Mouse (Mus musculus): Measurements from ENCODE around the gene Macc1. TPM values are rescaled to one million over a fixed set of nuclear protein-coding genes. Genes with fewer than 3 reads are reported as not detected.
A peak's percentile ranks its signal among the peaks of the same experiment; 100 is the strongest.

The Macc1 gene
- polyA plus RNA-seq, 1 experiment = 0.20 TPM

DNA sequence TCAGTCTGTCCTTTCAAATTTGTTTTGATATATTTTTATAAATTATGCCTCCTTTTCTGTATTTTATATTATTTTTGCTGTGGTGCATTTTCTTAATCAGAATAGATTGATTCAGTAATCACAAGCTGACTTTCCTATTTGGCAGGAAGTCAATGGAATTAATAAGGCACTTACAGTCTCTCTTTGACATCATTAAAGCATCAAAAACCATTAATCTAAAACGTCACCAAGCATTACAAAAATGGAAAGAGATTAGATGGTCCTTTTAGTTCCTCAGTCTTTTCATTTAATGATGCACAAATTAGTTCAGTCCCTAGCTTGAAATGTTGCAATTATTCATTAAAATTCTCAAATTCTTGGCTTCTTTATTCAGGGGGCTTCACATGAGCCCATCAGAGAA, 153.6 kb downstream of the Macc1 start:
- Histone ChIP-seq H3K27ac (ENCODE audit: insufficient read depth, low read depth, low read length) (no peak overlapping the region), H3K36me3 (ENCODE audit: control insufficient read depth, insufficient read depth, low read length) (no peaks in the 10 kb centered on the region), H3K4me3 (ENCODE audit: insufficient read depth, low read depth, low read length) (no peak overlapping the region), H3K27me3 (replicated peaks; ENCODE audit: control insufficient read depth, insufficient read depth, low read length) (no peaks in the 10 kb centered on the region), H3K4me1 (ENCODE audit: control insufficient read depth, insufficient read depth, low read length) (no peaks in the 10 kb centered on the region)
- 51% methylated on average over 1 of the region's 1 CpGs for WGBS
- TF ChIP-seq POLR2A (IDR thresholded peaks at IDR 0.05; ENCODE audit: low read depth, low read length) (no peak), CTCF (conservative IDR thresholded peaks at IDR 0.05; ENCODE audit: insufficient read depth, insufficient read length, low read depth, low read length) (no peak)
- no peak for DNase-seq

DNA sequence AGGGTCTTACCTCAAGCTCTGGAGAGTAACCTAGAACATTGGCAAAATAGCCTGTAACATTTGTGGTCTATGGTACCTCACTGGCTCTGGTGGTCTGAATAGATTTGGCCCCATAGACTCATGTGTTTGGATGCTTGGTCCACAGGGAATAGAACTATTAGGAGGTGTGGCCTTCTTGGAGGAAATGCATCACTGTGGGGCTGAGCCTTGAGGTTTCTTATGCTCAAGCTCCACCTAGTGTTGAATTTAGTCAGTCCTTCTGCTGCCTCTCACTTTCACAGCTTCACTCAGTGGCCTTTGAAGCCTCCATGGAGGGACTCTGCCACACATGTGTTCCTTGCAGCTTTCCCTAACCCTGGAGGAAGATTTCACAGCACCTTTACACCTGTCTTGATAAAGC, 156.2 kb downstream of the Macc1 start:
- Histone ChIP-seq H3K4me3 (ENCODE audit: insufficient read depth, low read depth, low read length) (no peak overlapping the region), H3K27ac (ENCODE audit: insufficient read depth, low read depth, low read length) (no peak overlapping the region), H3K27me3 (replicated peaks; ENCODE audit: control insufficient read depth, insufficient read depth, low read length) (no peaks in the 10 kb centered on the region), H3K36me3 (ENCODE audit: control insufficient read depth, insufficient read depth, low read length) (no peaks in the 10 kb centered on the region), H3K4me1 (ENCODE audit: control insufficient read depth, insufficient read depth, low read length) (no peaks in the 10 kb centered on the region)
- peak; percentile 39 for DNase-seq
- no peak for TF ChIP-seq POLR2A (IDR thresholded peaks at IDR 0.05; ENCODE audit: low read depth, low read length)
- TF ChIP-seq CTCF (conservative IDR thresholded peaks at IDR 0.05; ENCODE audit: insufficient read depth, insufficient read length, low read depth, low read length) = peak; percentile 18; the same call in 1 of the 2 replicates

DNA sequence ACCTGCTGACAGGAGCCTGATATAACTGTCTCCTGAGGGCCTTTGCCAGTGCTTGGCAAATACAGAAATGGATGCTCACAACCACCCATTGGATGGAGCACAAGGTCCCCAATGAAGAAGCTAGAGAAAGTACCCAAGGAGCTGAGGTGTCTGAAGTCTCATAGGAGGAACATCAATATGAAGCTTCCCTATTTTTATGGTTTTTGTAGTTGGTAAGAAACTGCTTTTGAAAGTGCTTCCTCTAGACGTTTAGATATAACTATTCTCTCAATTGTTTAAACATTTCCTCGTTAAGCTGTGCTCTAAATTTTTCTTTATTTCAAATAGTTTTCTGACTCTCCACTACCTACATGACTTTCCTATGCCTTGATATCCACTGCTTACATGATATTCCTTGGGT, 169.2 kb downstream of the Macc1 start:
- H3K27ac ChIP-seq (ENCODE audit: insufficient read depth, low read depth, low read length) = no peak overlapping the region
- H3K27me3 ChIP-seq (replicated peaks; ENCODE audit: control insufficient read depth, insufficient read depth, low read length) = no peaks in the 10 kb centered on the region
- no peaks in the 10 kb centered on the region for H3K36me3 ChIP-seq (ENCODE audit: control insufficient read depth, insufficient read depth, low read length)
- 75% methylated on average over 2 of the region's 2 CpGs for WGBS
- TF ChIP-seq CTCF (conservative IDR thresholded peaks at IDR 0.05; ENCODE audit: insufficient read depth, insufficient read length, low read depth, low read length) (no peak), POLR2A (IDR thresholded peaks at IDR 0.05; ENCODE audit: low read depth, low read length) (no peak)
- H3K4me3 ChIP-seq (ENCODE audit: insufficient read depth, low read depth, low read length) = no peak overlapping the region
- DNase-seq = no peak
- no peaks in the 10 kb centered on the region for H3K4me1 ChIP-seq (ENCODE audit: control insufficient read depth, insufficient read depth, low read length)

DNA sequence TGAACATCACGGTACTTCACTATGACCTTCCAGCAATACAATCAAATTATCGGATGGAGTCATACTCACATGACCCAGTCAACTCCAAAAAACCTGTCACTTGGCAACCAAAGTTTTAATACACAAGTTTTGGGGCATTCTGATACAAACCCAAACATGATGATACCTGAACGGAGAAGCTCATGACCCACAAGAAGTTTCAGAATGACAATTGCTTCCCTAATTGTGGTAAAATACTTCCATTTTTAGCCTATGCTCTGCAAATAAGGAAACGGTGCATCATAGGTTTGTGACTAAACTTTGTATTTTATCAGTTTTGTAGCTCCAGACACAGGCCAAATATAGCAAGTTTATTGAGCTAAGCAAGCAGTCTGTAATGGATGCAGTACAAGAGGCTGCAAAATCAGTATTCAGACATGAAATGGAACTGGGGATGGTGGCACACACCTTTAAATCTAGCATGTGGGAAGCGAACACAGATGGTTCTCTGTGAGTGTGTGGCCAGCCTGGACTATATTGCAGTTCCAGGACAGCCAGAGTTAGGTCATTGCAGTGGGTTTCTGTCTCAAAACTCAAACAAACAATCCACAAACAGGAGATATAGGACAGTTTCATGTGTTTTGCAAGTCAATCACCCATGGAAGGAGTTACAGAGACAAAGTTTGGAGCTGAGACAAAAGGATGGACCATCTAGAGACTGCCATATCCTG, 170.0 kb downstream of the Macc1 start:
- no peaks in the 10 kb centered on the region for H3K4me1 ChIP-seq (ENCODE audit: control insufficient read depth, insufficient read depth, low read length)
- no peaks in the 10 kb centered on the region for H3K36me3 ChIP-seq (ENCODE audit: control insufficient read depth, insufficient read depth, low read length)
- H3K4me3 ChIP-seq (ENCODE audit: insufficient read depth, low read depth, low read length) = no peak overlapping the region
- peak; percentile 10 for DNase-seq
- TF ChIP-seq POLR2A (IDR thresholded peaks at IDR 0.05; ENCODE audit: low read depth, low read length) (no peak), CTCF (conservative IDR thresholded peaks at IDR 0.05; ENCODE audit: insufficient read depth, insufficient read length, low read depth, low read length) (no peak)
- H3K27ac ChIP-seq (ENCODE audit: insufficient read depth, low read depth, low read length) = no peak overlapping the region
- 83% methylated on average over 5 of the region's 5 CpGs for WGBS
- H3K27me3 ChIP-seq (replicated peaks; ENCODE audit: control insufficient read depth, insufficient read depth, low read length) = no peaks in the 10 kb centered on the region

DNA sequence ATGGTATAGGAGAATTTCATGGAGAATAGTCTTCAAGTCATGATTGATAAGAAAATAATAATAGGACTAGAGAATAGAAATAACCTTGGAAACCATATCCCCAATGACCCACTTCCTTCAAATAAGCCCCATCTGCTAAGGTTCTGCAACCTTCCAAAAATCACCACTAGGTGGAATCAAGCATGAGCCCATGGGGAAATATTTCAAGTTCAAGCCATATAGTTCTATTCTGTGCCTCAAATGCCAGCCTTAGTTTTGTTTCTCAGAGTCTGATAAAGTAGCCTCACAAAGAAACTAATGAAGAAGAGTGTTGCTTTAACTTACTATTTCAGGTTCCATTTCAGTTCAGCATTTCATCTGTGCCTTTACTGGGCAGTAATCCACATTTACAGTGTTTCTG, 197.1 kb downstream of the Macc1 start:
- DNase-seq = no peak
- Histone ChIP-seq H3K36me3 (ENCODE audit: control insufficient read depth, insufficient read depth, low read length) (no peaks in the 10 kb centered on the region), H3K4me3 (ENCODE audit: insufficient read depth, low read depth, low read length) (no peak overlapping the region), H3K4me1 (ENCODE audit: control insufficient read depth, insufficient read depth, low read length) (no peaks in the 10 kb centered on the region), H3K27me3 (replicated peaks; ENCODE audit: control insufficient read depth, insufficient read depth, low read length) (no peaks in the 10 kb centered on the region), H3K27ac (ENCODE audit: insufficient read depth, low read depth, low read length) (no peak overlapping the region)
- TF ChIP-seq POLR2A (IDR thresholded peaks at IDR 0.05; ENCODE audit: low read depth, low read length) (no peak), CTCF (conservative IDR thresholded peaks at IDR 0.05; ENCODE audit: insufficient read depth, insufficient read length, low read depth, low read length) (no peak)

Other genes starting within 250 kb of the Macc1 start
- gene Itgb8, start 75.5 kb upstream of the Macc1 start, polyA plus RNA-seq (2012; rRNA removed) = 16.5 and 17.3 TPM in 2 replicates